Mouse (Mus musculus) MEL (cell line): ENCODE results near the gene Tatdn3. TPM values are rescaled to one million over a fixed set of nuclear protein-coding genes. Genes with fewer than 3 reads are reported as not detected.

ENCODE experiments used
- DNase-seq: peaks from one replicate; pipeline ENCODE4 v3.0.0; 2011; ENCODE audit warnings: low read depth, low spot score
- H3K27ac ChIP-seq: 2 replicates; pipeline ENCODE4 v1.5.1; 2012; ENCODE audit warnings: low read depth, mild to moderate bottlenecking, control low read depth, low read length, moderate library complexity; ENCODE audit not compliant: control insufficient read depth
- H3K27me3 ChIP-seq, 2 experiments: fragments of 150-350 bp in 1 of 2; sonication (generic) in 1 of 2; 2 replicates each; pipeline ENCODE4 v1.6.1; 2012; ENCODE audit warnings: low read length in 2 of 2, mild to moderate bottlenecking in 2 of 2, improper control_type of control experiment in 1 of 2, moderate library complexity in 1 of 2; ENCODE audit not compliant: insufficient read depth in 2 of 2, control insufficient read depth in 1 of 2
- H3K36me3 ChIP-seq, 2 experiments: 2 replicates each; pipeline ENCODE4 v1.6.1; 2012 to 2014; ENCODE audit warnings: low read length in 2 of 2, improper control_type of control experiment in 1 of 2, inconsistent platforms in 1 of 2, mild to moderate bottlenecking in 1 of 2; ENCODE audit not compliant: insufficient read depth in 2 of 2, control insufficient read depth in 1 of 2
- H3K4me1 ChIP-seq, 2 experiments: fragments of 150-350 bp in 1 of 2; sonication (generic) in 1 of 2; 2 replicates each; pipeline ENCODE4 v1.6.1; 2012; ENCODE audit warnings: low read length in 2 of 2, improper control_type of control experiment in 1 of 2, mild to moderate bottlenecking in 1 of 2; ENCODE audit not compliant: insufficient read depth in 2 of 2, control insufficient read depth in 1 of 2
- H3K4me3 ChIP-seq, 2 experiments: fragments of 150-350 bp in 1 of 2; sonication (generic) in 1 of 2; 2 replicates each; pipeline ENCODE4 v1.5.1; 2012; ENCODE audit warnings: low read depth in 2 of 2, low read length in 2 of 2, mild to moderate bottlenecking in 2 of 2, moderate library complexity in 2 of 2, control low read depth in 1 of 2, improper control_type of control experiment in 1 of 2; ENCODE audit not compliant: control insufficient read depth in 1 of 2, insufficient read depth in 1 of 2
- H3K79me2 ChIP-seq: 2 replicates; pipeline ENCODE4 v1.6.1; 2012; ENCODE audit warnings: mild to moderate bottlenecking, low read length, moderate library complexity; ENCODE audit not compliant: control insufficient read depth, poor library complexity, insufficient read depth
- H3K9ac ChIP-seq: 2 replicates; pipeline ENCODE4 v1.6.1; 2012; ENCODE audit warnings: low read depth, mild to moderate bottlenecking, control low read depth, low read length, moderate library complexity; ENCODE audit not compliant: control insufficient read depth, poor library complexity, severe bottlenecking
- H3K9me3 ChIP-seq: fragments of 150-350 bp; sonication (generic); replicated peaks from 2 replicates; pipeline ENCODE4 v1.6.1; 2012; ENCODE audit warnings: mild to moderate bottlenecking, low read length, improper control_type of control experiment, moderate library complexity; ENCODE audit not compliant: insufficient read depth
- BHLHE40 ChIP-seq: IDR thresholded peaks from 2 replicates; pipeline ENCODE4 v1.6.1; 2012; ENCODE audit warnings: low read depth, mild to moderate bottlenecking, inconsistent platforms, low read length, improper control_type of control experiment, borderline replicate concordance
- CTCF ChIP-seq, 3 experiments: IDR thresholded peaks in 2 of 3; conservative IDR thresholded peaks in 1 of 3; 2 replicates each; pipeline ENCODE4 v1.5.1; 2011 to 2012; ENCODE audit warnings: low read length in 3 of 3, low read depth in 2 of 3, mild to moderate bottlenecking in 2 of 3, improper control_type of control experiment in 1 of 3, inconsistent platforms in 1 of 3, mixed read lengths in 1 of 3, moderate library complexity in 1 of 3; ENCODE audit not compliant: control insufficient read depth in 1 of 3, insufficient read depth in 1 of 3, poor library complexity in 1 of 3, severe bottlenecking in 1 of 3
- MYB ChIP-seq: IDR thresholded peaks from 2 replicates; pipeline ENCODE4 v1.6.1; 2011; ENCODE audit warnings: mild to moderate bottlenecking, low read depth, low read length, improper control_type of control experiment
- POLR2AphosphoS2 ChIP-seq: IDR thresholded peaks from 2 replicates; pipeline ENCODE4 v1.6.1; 2011; ENCODE audit warnings: low read length, improper control_type of control experiment
- RAD21 ChIP-seq: IDR thresholded peaks from 2 replicates; pipeline ENCODE4 v1.6.1; 2011; ENCODE audit warnings: mild to moderate bottlenecking, low read depth, low read length, improper control_type of control experiment
- SIN3A ChIP-seq: IDR thresholded peaks from 2 replicates; pipeline ENCODE4 v1.6.1; 2012; ENCODE audit warnings: low read length, improper control_type of control experiment, inconsistent platforms
- TAL1 ChIP-seq: IDR thresholded peaks from 2 replicates; pipeline ENCODE4 v1.6.1; 2012; ENCODE audit warnings: mild to moderate bottlenecking, inconsistent platforms, low read length, moderate library complexity, mixed read lengths
- TCF12 ChIP-seq: IDR thresholded peaks from 2 replicates; pipeline ENCODE4 v1.6.1; 2014; ENCODE audit warnings: low read depth, mild to moderate bottlenecking, inconsistent platforms, low read length, improper control_type of control experiment, moderate library complexity
- UBTF ChIP-seq: IDR thresholded peaks from 2 replicates; pipeline ENCODE4 v1.6.1; 2012; ENCODE audit warnings: low read depth, mild to moderate bottlenecking, inconsistent platforms, low read length, improper control_type of control experiment, moderate library complexity, borderline replicate concordance; ENCODE audit not compliant: insufficient read depth
- ZKSCAN1 ChIP-seq: IDR thresholded peaks from 2 replicates; pipeline ENCODE4 v1.6.1; 2012; ENCODE audit warnings: low read depth, mild to moderate bottlenecking, inconsistent platforms, low read length, improper control_type of control experiment, moderate library complexity
- ZMIZ1 ChIP-seq: IDR thresholded peaks from 2 replicates; pipeline ENCODE4 v1.6.1; 2012; ENCODE audit warnings: low read depth, mild to moderate bottlenecking, inconsistent platforms, low read length, improper control_type of control experiment, moderate library complexity
- polyA plus RNA-seq, 2 experiments: library from polyadenylated mRNA; stranded (reverse) in 1 of 2; unstranded in 1 of 2; fragments of >175 nt in 1 of 2; fragments of >200 nt in 1 of 2; gene quantifications; 2 replicates each; pipeline versions ENCODE4 v1.2.1 to v1.2.4; 2012; ENCODE audit warnings: low replicate concordance in 2 of 2, low read depth in 1 of 2; ENCODE audit not compliant: insufficient read length in 2 of 2, insufficient read depth in 1 of 2, missing spikeins in 1 of 2
- total RNA-seq: library from RNA; depleted of rRNA; stranded (reverse); fragments of 300-350 nt; gene quantifications from 2 replicates; pipeline ENCODE4 v1.2.3, GENCODE M21; 2012; rRNA removed

The Tatdn3 gene
- total and polyA plus RNA-seq, 3 experiments, result 14.5 to 19.0 TPM; not detected in 1

GRCm38 (mm10) chr1:190996346-190996877 lies 66.3 kb downstream of the Tatdn3 start:
- TF ChIP-seq RAD21 (peak; percentile 14), ZMIZ1 (no peak), POLR2AphosphoS2 (no peak), MYB (no peak), UBTF (no peak), CTCF (IDR thresholded peaks at IDR 0.05 in 2 of 3, conservative IDR thresholded peaks at IDR 0.05 in 1 of 3; ENCODE audit: control insufficient read depth in 1 of 3, insufficient read depth in 1 of 3, low read depth in 2 of 3, low read length in 3 of 3, poor library complexity in 1 of 3, severe bottlenecking in 1 of 3) (peak in 2 of 3 experiments; percentile 12 to 31; a peak in 2 of 6 replicates), BHLHE40 (no peak), ZKSCAN1 (no peak), SIN3A (no peak), TAL1 (no peak), TCF12 (no peak)

More at GRCm38 (mm10) chr1:190996346-190996877, 66.3 kb downstream of the Tatdn3 start:
- H3K9me3 ChIP-seq, result no peaks in the 10 kb centered on the region
- H3K27ac ChIP-seq, result no peak overlapping the region
- no peaks in the 10 kb centered on the region for H3K79me2 ChIP-seq
- no peaks in the 10 kb centered on the region for H3K36me3 ChIP-seq
- no peaks in the 10 kb centered on the region for H3K27me3 ChIP-seq
- H3K4me1 ChIP-seq, result no peaks in the 10 kb centered on the region
- no peak overlapping the region for H3K4me3 ChIP-seq
- H3K9ac ChIP-seq, result no peak overlapping the region
- DNase-seq, result no peak

Other genes with a start within 250 kb of the Tatdn3 start
- gene Rps6kc1, start 151.2 kb downstream of the Tatdn3 start, total RNA-seq, result 19.3 and 26.2 TPM in 2 replicates
- 10 to 100 TPM in 1 of 2 experiments, not detected in 1; 26.5 TPM for gene Rps6kc1, start 151.2 kb downstream of the Tatdn3 start, polyA plus RNA-seq
- 25.1 TPM in 2 replicates for gene Angel2, start 137.8 kb downstream of the Tatdn3 start, total RNA-seq
- 10 to 100 TPM in 1 of 2 experiments, not detected in 1; 33.7 TPM for gene Angel2, start 137.8 kb downstream of the Tatdn3 start, polyA plus RNA-seq
- gene Vash2, start 83.6 kb downstream of the Tatdn3 start, total RNA-seq, result 2.6 and 3.3 TPM in 2 replicates
- gene Vash2, start 83.6 kb downstream of the Tatdn3 start, polyA plus RNA-seq, result 1 to 10 TPM in 1 of 2 experiments, not detected in 1; 9.8 TPM
- 27.7 and 36.9 TPM in 2 replicates for gene Flvcr1, start 36.8 kb downstream of the Tatdn3 start, total RNA-seq
- 10 to 100 TPM in 1 of 2 experiments, not detected in 1; 19.1 TPM for gene Flvcr1, start 36.8 kb downstream of the Tatdn3 start, polyA plus RNA-seq
- gene Spata45, start 26.3 kb downstream of the Tatdn3 start, total RNA-seq, result not detected in 2 replicates
- under 1 TPM in 1 of 2 experiments, not detected in 1; 0.75 TPM for gene Spata45, start 26.3 kb downstream of the Tatdn3 start, polyA plus RNA-seq
- gene Nsl1, start 80 bp upstream of the Tatdn3 start, total RNA-seq, result 33.4 and 41.9 TPM in 2 replicates
- 10 to 100 TPM in 1 of 2 experiments, not detected in 1; 24.2 TPM for gene Nsl1, start 80 bp upstream of the Tatdn3 start, polyA plus RNA-seq
- gene Batf3, start 34.9 kb upstream of the Tatdn3 start, total RNA-seq, result 1.5 and 2.4 TPM in 2 replicates
- 1 to 10 TPM in 1 of 2 experiments, not detected in 1; 2.4 TPM for gene Batf3, start 34.9 kb upstream of the Tatdn3 start, polyA plus RNA-seq
- not detected in 2 replicates for gene Fam71a, start 101.9 kb upstream of the Tatdn3 start, total RNA-seq
- not detected for gene Fam71a, start 101.9 kb upstream of the Tatdn3 start, polyA plus RNA-seq
- 0.46 and 2.5 TPM in 2 replicates for gene Atf3, start 155.1 kb upstream of the Tatdn3 start, total RNA-seq
- gene Atf3, start 155.1 kb upstream of the Tatdn3 start, polyA plus RNA-seq, result 1 to 10 TPM in 1 of 2 experiments, not detected in 1; 1.4 TPM